Mouse (Mus musculus) stomach, embryonic 16.5 days (tissue): Measurements from ENCODE around the gene Htra2. TPM values are rescaled to one million over a fixed set of nuclear protein-coding genes. Genes with fewer than 3 reads are reported as not detected.

Experiments
- ATAC-seq: fragments of 200-750 bp; cut with Nextera tagmentation; 2 replicates; pipeline ENCODE4 v1.8.0; 2017; ENCODE audit warnings: moderate number of reproducible peaks, moderate TSS enrichment; ENCODE audit not compliant: insufficient read depth, low FRiP score
- H3K27ac ChIP-seq: fragments of 300-500 bp; sonication (generic); 2 replicates; pipeline ENCODE4 v1.5.1; 2014; ENCODE audit warnings: low read length
- H3K27me3 ChIP-seq: fragments of 300-500 bp; sonication (generic); 2 replicates; pipeline ENCODE4 v1.6.1; 2014; ENCODE audit warnings: low read length, control low read depth, mixed read lengths; ENCODE audit not compliant: control insufficient read depth, insufficient read depth
- H3K36me3 ChIP-seq: fragments of 300-500 bp; sonication (generic); 2 replicates; pipeline ENCODE4 v1.6.1; 2014; ENCODE audit warnings: low read length; ENCODE audit not compliant: control insufficient read depth, insufficient read depth
- H3K4me1 ChIP-seq: fragments of 300-500 bp; sonication (generic); 2 replicates; pipeline ENCODE4 v1.6.1; 2014; ENCODE audit warnings: low read length, control low read depth, mixed read lengths; ENCODE audit not compliant: control insufficient read depth, insufficient read depth
- H3K4me2 ChIP-seq: fragments of 300-500 bp; sonication (generic); 2 replicates; pipeline ENCODE4 v1.6.1; 2014; ENCODE audit warnings: low read depth, low read length, mixed read lengths
- H3K4me3 ChIP-seq: fragments of 300-500 bp; sonication (generic); replicated peaks from 2 replicates; pipeline ENCODE4 v1.5.1; 2014; ENCODE audit warnings: mild to moderate bottlenecking, low read length
- H3K9ac ChIP-seq: fragments of 300-500 bp; sonication (generic); 2 replicates; pipeline ENCODE4 v1.6.1; 2014; ENCODE audit warnings: low read length
- H3K9me3 ChIP-seq: fragments of 300-500 bp; sonication (generic); replicated peaks from 2 replicates; pipeline ENCODE4 v1.6.1; 2016; ENCODE audit warnings: low read length, control low read depth; ENCODE audit not compliant: control insufficient read depth
- WGBS: fragments of 180-500 bp; shearing (Covaris S2); extraction: QIAGEN DNeasy Blood & Tissue Kit; methylation state at CpG from one replicate; pipeline ENCODE4 v1.1.7; 2014; 5-methylcytosine and 5-hydroxymethylcytosine counted together
- microRNA counts: library from miRNA; unstranded; fragments of <30 nt; microRNA quantifications from one replicate; lab custom pipeline; 2016
- microRNA-seq: library from miRNA; unstranded; fragments of <30 nt; microRNA quantifications from one replicate; pipeline ENCODE4, GENCODE M21; 2016
- polyA plus RNA-seq: library from polyadenylated mRNA; unstranded; fragments of >200 nt; fragmentation: Nextera tagmentation; extraction: Ambion mirVana; gene quantifications from 2 replicates; pipeline ENCODE4 v1.2.1, GENCODE M21; 2015

The Htra2 gene
- polyA plus RNA-seq, 1 experiment from 2014 or later, result 72.3 TPM

DNA sequence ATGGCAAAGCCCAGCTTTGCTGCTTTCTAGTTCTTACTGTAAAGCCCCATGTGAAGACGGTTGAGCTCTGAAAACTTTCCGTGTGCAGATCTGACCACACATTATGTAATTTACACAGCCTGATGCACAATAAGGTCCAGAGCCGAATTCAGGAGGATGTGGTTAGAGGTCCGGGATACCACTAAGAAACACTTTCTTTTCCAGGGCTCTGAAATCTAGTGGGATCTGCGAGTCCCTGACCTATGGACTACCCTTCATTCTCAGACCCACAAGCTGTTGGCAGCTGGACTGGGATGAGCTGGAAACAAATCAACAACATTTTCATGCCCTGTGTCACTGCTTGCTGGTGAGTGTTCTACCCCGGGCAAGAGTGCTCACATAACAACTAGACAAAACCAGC is 49.0 kb downstream of the Htra2 start:
- no peaks in the 10 kb centered on the region for H3K9me3 ChIP-seq

DNA sequence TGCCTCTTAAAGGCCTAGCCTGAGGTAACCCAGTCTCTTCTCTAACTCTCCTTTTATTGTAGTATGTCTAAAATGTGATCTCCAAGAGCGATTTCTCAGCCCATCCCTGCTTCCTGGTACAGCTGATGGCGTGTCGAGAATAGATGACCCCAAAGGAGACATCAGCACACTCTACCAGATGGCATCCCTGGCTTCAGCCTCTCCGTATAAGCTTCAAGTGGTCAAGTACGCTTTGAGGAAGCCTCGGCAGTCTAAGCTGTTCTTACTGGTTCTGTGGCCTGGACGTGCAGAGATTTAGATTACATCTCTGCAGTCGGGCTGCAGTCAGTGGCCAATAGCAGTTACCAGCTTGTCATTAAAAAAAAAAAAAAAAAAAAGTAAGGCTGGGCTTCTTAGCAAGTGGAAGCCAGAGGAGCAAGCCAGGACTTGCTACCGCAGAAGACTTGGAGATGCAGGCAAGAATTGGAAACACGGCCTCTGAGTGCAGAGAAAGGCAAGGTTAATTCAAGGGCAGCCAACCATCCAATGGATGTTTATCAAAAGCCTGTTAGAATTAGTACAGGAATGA is 49.5 kb downstream of the Htra2 start:
- Histone ChIP-seq H3K4me1 (0 out of 2 replicates have a peak, but pooled peaks cover 6% of the 10 kb centered on the region), H3K9ac (no peak overlapping the region), H3K27ac (peak overlapping the region; percentile 9; the same call in 1 of the 2 replicates), H3K9me3 (no peaks in the 10 kb centered on the region), H3K4me2 (no peak overlapping the region), H3K27me3 (no peaks in the 10 kb centered on the region), H3K4me3 (no peak overlapping the region), H3K36me3 (no peaks in the 10 kb centered on the region)
- 70% methylated on average over 10 of the region's 10 CpGs for WGBS
- no peak for ATAC-seq

More for the DNA sequence above, 49.0 kb downstream of the Htra2 start:
- Histone ChIP-seq H3K27ac (no peak overlapping the region), H3K4me2 (no peak overlapping the region), H3K4me3 (no peak overlapping the region), H3K4me1 (0 out of 2 replicates have a peak, but pooled peaks cover 6% of the 10 kb centered on the region), H3K36me3 (no peaks in the 10 kb centered on the region), H3K9ac (no peak overlapping the region), H3K27me3 (no peaks in the 10 kb centered on the region)
- WGBS, result 77% methylated on average over 6 of the region's 6 CpGs
- no peak for ATAC-seq

DNA sequence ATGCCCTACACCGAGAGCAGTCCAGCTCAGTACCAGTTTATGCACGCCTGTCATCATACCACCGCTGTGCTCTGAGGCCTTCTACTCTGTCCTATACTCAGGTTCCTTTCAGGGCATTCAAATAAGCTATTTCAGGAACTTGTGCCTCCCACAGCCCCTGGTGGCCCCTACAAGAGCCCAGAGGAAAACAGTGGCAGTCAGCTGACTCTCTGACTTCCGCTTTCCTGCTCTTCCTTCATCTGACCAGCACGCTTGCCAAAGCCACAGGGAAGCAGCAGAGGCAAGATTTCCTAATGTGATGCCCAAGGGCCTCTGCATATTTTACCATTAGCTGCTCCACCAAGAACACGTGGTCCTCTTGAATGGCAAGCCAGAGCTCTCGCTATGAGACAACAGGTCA is 50.2 kb downstream of the Htra2 start:
- 0 out of 2 replicates have a peak, but pooled peaks cover under 1% of the 10 kb centered on the region for H3K4me1 ChIP-seq
- no peak overlapping the region for H3K4me2 ChIP-seq
- no peak overlapping the region for H3K4me3 ChIP-seq
- H3K9ac ChIP-seq, result no peak overlapping the region
- no peak for ATAC-seq
- no peaks in the 10 kb centered on the region for H3K36me3 ChIP-seq
- H3K9me3 ChIP-seq, result no peaks in the 10 kb centered on the region
- H3K27ac ChIP-seq, result peak overlapping the region; percentile 9; the same call in 1 of the 2 replicates
- H3K27me3 ChIP-seq, result no peaks in the 10 kb centered on the region
- WGBS, result 59% methylated on average over 7 of the region's 7 CpGs

DNA sequence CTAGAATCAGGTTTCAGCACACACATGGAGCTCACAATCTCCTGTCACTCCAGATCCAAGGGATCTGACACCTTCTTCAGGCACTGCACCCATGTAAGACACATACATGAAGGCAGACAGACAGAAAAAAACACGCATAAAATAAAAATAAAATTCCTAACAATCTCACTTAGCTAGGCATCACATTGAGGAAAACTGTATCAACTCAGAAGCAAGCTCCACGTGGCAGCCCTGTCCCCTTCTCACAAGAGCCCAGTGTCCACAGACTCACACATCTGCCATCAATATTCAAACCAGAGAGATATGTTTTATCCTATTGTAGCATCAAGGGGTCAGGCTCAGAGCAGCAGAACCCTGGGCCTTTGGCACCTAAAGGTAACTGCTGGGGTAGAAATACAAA is 50.8 kb downstream of the Htra2 start:
- Histone ChIP-seq H3K4me1 (no peaks in the 10 kb centered on the region), H3K9ac (no peak overlapping the region), H3K4me3 (no peak overlapping the region), H3K4me2 (no peak overlapping the region), H3K27ac (no peak overlapping the region), H3K27me3 (no peaks in the 10 kb centered on the region), H3K9me3 (no peaks in the 10 kb centered on the region), H3K36me3 (no peaks in the 10 kb centered on the region)
- WGBS, result 79% methylated on average over 2 of the region's 2 CpGs
- ATAC-seq, result no peak

DNA sequence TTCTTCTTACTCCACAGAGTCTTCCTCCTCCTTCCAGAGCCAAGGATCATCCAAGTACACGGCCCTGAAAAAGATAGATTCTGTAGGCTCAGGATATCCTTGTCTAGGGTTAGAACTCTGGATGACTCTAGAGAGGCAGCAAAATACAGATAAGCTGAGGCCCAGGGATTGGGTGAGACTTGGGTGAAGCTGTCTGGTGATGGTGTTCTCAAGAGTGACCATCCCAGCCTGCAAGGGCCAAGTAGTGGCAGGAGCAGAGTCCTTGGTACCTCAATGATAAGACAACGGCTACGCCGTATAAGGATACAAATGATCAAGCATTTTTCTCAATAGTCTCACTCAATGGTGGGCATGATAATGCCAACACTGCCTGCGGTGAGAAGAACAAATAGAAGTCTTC is 51.2 kb downstream of the Htra2 start:
- Histone ChIP-seq H3K4me3 (no peak overlapping the region), H3K36me3 (no peaks in the 10 kb centered on the region), H3K4me1 (no peaks in the 10 kb centered on the region), H3K27me3 (no peaks in the 10 kb centered on the region), H3K4me2 (no peak overlapping the region), H3K9ac (no peak overlapping the region), H3K27ac (no peak overlapping the region), H3K9me3 (no peaks in the 10 kb centered on the region)
- 90% methylated on average over 5 of the region's 5 CpGs for WGBS
- ATAC-seq, result no peak; the same call in 1 of the 2 replicates

DNA sequence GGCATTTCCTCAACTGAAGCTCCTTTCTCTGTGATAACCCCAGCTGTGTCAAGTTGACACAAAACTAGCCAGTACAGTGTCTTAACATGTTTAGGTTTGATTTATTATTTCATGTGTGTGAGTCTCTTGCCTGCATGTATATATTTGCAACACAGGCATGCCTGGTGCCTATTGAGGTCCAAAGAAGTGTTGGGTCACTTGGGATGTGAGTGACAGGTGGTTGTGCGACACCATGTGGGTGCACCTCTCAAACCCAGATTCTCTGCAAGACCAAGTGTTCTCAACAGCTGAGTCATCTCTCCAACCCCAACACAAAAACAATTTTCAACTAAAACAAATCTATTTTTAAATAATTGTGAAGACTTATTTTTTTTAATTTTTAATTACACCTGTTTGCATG is 52.0 kb downstream of the Htra2 start:
- Histone ChIP-seq H3K27me3 (no peaks in the 10 kb centered on the region), H3K9me3 (no peaks in the 10 kb centered on the region), H3K4me3 (no peak overlapping the region), H3K27ac (no peak overlapping the region), H3K4me1 (no peaks in the 10 kb centered on the region), H3K4me2 (no peak overlapping the region), H3K36me3 (no peaks in the 10 kb centered on the region), H3K9ac (no peak overlapping the region)
- 93% methylated on average over 1 of the region's 1 CpGs for WGBS
- ATAC-seq, result no peak

MicroRNA genes within 50 kb of the gene (microRNA counts, 519-probe panel; counts per million panel counts)
- 1,655 counts per million, percentile 25 among the panel's probes with 10 or more counts for microRNA mmu-miR-3470a+mmu-miR-3470b (lab: Ali Mortazavi, UCI)

Small RNA genes lying within 50 kb of the gene (microRNA-seq; reads per million reads assigned to microRNA genes)
- gene Mir3470a, result not detected
- not detected for gene Mir7040

Other genes with a start within 250 kb of the Htra2 start
- 1.4 and 1.5 TPM in 2 replicates for gene Sema4f, start 115.5 kb downstream of the Htra2 start, polyA plus RNA-seq
- gene M1ap, start 108.4 kb downstream of the Htra2 start, polyA plus RNA-seq, result 0.26 and 1.0 TPM in 2 replicates
- 10.5 and 11.3 TPM in 2 replicates for gene Dok1, start 21.8 kb downstream of the Htra2 start, polyA plus RNA-seq
- gene Loxl3, start 21.1 kb downstream of the Htra2 start, polyA plus RNA-seq, result 19.4 and 19.5 TPM in 2 replicates
- 228 and 235 TPM in 2 replicates for gene Aup1, start 752 bp downstream of the Htra2 start, polyA plus RNA-seq
- gene Dqx1, start 2.6 kb upstream of the Htra2 start, polyA plus RNA-seq, result 6.0 and 6.4 TPM in 2 replicates
- gene Tlx2, start 15.0 kb upstream of the Htra2 start, polyA plus RNA-seq, result 1.8 and 3.4 TPM in 2 replicates
- gene Pcgf1, start 22.6 kb upstream of the Htra2 start, polyA plus RNA-seq, result 25.1 and 28.8 TPM in 2 replicates
- gene Lbx2, start 31.1 kb upstream of the Htra2 start, polyA plus RNA-seq, result 0.58 and 0.65 TPM in 2 replicates
- gene Ccdc142, start 46.3 kb upstream of the Htra2 start, polyA plus RNA-seq, result 1.2 and 1.5 TPM in 2 replicates
- gene Gm42688, start 46.3 kb upstream of the Htra2 start, polyA plus RNA-seq, result 1.8 TPM in 2 replicates
- gene Mrpl53, start 53.8 kb upstream of the Htra2 start, polyA plus RNA-seq, result 115 and 123 TPM in 2 replicates
- gene Mogs, start 60.2 kb upstream of the Htra2 start, polyA plus RNA-seq, result 8.3 TPM in 2 replicates
- 87.9 and 93.8 TPM in 2 replicates for gene Wbp1, start 66.3 kb upstream of the Htra2 start, polyA plus RNA-seq
- gene Ino80b, start 70.2 kb upstream of the Htra2 start, polyA plus RNA-seq, result 7.9 and 8.4 TPM in 2 replicates
- 39.7 and 42.8 TPM in 2 replicates for gene Rtkn, start 80.2 kb upstream of the Htra2 start, polyA plus RNA-seq
- 4.1 and 5.0 TPM in 2 replicates for gene Wdr54, start 101.1 kb upstream of the Htra2 start, polyA plus RNA-seq
- 2.1 and 2.2 TPM in 2 replicates for gene 1700003E16Rik, start 101.1 kb upstream of the Htra2 start, polyA plus RNA-seq
- 73.7 and 74.1 TPM in 2 replicates for gene Dctn1, start 110.6 kb upstream of the Htra2 start, polyA plus RNA-seq
- 0.30 and 0.60 TPM in 2 replicates for gene Slc4a5, start 164.6 kb upstream of the Htra2 start, polyA plus RNA-seq